Mouse (Mus musculus) ES-Bruce4 (cell line): ENCODE measurements at regions not wholly inside any gene's neighbourhood (a gene's known extent, or its start where the extent isn't known, plus 50 kb on each side); places are given as distances from the start of the nearest gene placed in this dataset.
A peak's percentile ranks its signal among the peaks of the same experiment; 100 is the strongest.
"Not testable (repeated sequence)": the region's sequence is repeated elsewhere in the genome, so short reads cannot be mapped to it uniquely, and the experiment has no call there.

Experiments used
- H3K27ac ChIP-seq: 2 replicates; pipeline ENCODE4 v1.5.1; 2012; ENCODE audit warnings: low read length, inconsistent platforms; ENCODE audit not compliant: insufficient read depth
- H3K27me3 ChIP-seq: 2 replicates; pipeline ENCODE4 v1.6.1; 2012; ENCODE audit warnings: mild to moderate bottlenecking, low read length, inconsistent platforms; ENCODE audit not compliant: control insufficient read depth, poor library complexity, insufficient read depth, severe bottlenecking
- H3K36me3 ChIP-seq: 2 replicates; pipeline ENCODE4 v1.6.1; 2012; ENCODE audit warnings: inconsistent platforms, mild to moderate bottlenecking, low read length, moderate library complexity; ENCODE audit not compliant: control insufficient read depth, poor library complexity, insufficient read depth, severe bottlenecking
- H3K4me1 ChIP-seq: one replicate; pipeline ENCODE4 v1.8.1; 2011; ENCODE audit warnings: low read length; ENCODE audit not compliant: control insufficient read depth, insufficient read depth
- H3K4me3 ChIP-seq: 2 replicates; pipeline ENCODE4 v1.5.1; 2011; ENCODE audit warnings: low read depth, mild to moderate bottlenecking, low read length
- H3K9ac ChIP-seq: 2 replicates; pipeline ENCODE4 v1.6.1; 2012; ENCODE audit warnings: low read depth, mild to moderate bottlenecking, inconsistent platforms; ENCODE audit not compliant: poor library complexity, severe bottlenecking
- H3K9me3 ChIP-seq: replicated peaks from 2 replicates; pipeline ENCODE4 v1.6.1; 2012; ENCODE audit warnings: mild to moderate bottlenecking, low read length, inconsistent platforms; ENCODE audit not compliant: control insufficient read depth, poor library complexity, insufficient read depth, severe bottlenecking
- CTCF ChIP-seq: IDR thresholded peaks from one replicate; pipeline ENCODE4 v1.8.1; 2011; ENCODE audit warnings: low read depth, low read length
- EP300 ChIP-seq: IDR thresholded peaks from 2 replicates; pipeline ENCODE4 v1.6.1; 2011; ENCODE audit warnings: low read depth, low read length; ENCODE audit not compliant: insufficient read depth
- POLR2A ChIP-seq: IDR thresholded peaks from one replicate; pipeline ENCODE4 v1.8.1; 2011; ENCODE audit warnings: low read length; ENCODE audit not compliant: insufficient read depth

DNA sequence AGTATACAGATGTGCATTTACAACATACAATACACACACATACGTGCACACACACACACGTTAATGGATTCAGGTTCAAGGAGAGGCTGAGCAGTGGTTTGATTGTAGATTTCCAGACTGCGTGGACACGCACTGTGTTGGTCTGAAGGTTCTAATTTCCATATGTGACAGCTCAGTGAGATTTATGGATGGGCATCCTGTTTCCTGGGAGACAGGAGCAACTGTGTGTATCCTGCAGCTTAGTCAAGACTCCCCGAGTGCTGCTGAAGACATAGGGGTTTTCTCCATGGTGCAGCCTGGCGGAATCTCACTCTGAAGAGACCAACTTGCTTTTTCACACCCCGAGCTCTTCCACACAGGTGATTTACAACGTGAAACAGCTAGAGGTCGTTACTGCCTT, 119.3 kb upstream of the Foxk1 start:
- no peaks in the 10 kb centered on the region for H3K4me1 ChIP-seq
- no peak overlapping the region for H3K4me3 ChIP-seq
- no peaks in the 10 kb centered on the region for H3K36me3 ChIP-seq
- no peak overlapping the region for H3K9ac ChIP-seq
- H3K27me3 ChIP-seq = no peaks in the 10 kb centered on the region; the same call in 1 of the 2 replicates
- TF ChIP-seq CTCF (no peak), POLR2A (no peak), EP300 (no peak)
- H3K9me3 ChIP-seq = no peaks in the 10 kb centered on the region; the same call in none of the 2 replicates
- H3K27ac ChIP-seq = no peak overlapping the region

DNA sequence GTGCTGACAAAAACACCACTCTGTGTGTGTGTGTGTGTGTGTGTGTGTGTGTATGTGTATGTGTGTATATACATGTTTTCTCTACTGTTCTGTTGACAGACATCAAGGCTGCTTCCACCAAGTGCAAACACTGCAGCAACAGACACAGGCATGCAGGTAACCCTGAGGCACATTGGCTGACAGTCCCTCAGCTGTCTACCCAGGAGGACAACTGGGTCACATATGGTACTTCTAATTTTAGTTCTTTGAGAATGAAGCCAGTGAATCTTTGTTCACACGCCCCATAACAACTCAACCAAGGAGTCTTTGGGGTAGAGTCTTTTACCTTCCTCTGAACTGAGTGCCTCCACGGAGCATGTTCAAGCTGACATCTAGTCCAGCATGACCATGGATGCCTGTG, 113.3 kb upstream of the Foxk1 start:
- H3K27ac ChIP-seq = no peak overlapping the region
- H3K9me3 ChIP-seq = no peaks in the 10 kb centered on the region; the same call in 1 of the 2 replicates
- H3K4me3 ChIP-seq = no peak overlapping the region
- no peaks in the 10 kb centered on the region for H3K4me1 ChIP-seq
- H3K27me3 ChIP-seq = no peaks in the 10 kb centered on the region
- H3K9ac ChIP-seq = no peak overlapping the region
- no peak for TF ChIP-seq EP300
- no peak for TF ChIP-seq POLR2A
- TF ChIP-seq CTCF = no peak
- no peaks in the 10 kb centered on the region for H3K36me3 ChIP-seq

DNA sequence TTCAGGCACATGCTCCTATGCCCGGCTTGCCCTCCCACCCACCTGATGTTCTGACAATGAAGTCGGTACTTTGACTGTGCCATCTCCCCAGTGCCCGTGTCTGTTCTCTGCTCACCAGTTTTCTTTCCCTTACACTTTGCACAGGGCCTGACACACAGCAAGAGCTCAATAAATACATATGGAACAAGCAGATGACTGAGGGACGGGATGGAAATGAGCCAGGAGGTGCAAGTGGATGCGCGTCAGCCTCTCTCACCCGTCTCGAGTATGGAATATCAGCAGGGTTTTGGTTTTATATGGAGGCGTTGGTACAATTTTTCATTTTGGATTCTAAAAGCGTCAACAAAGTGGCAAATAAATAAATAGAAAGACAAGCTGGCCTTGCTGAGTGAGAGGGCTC, 109.8 kb upstream of the Foxk1 start:
- TF ChIP-seq POLR2A (no peak), CTCF (no peak), EP300 (no peak)
- Histone ChIP-seq H3K4me3 (no peak overlapping the region), H3K9me3 (no peaks in the 10 kb centered on the region), H3K27me3 (no peaks in the 10 kb centered on the region), H3K27ac (no peak overlapping the region), H3K36me3 (no peaks in the 10 kb centered on the region), H3K4me1 (no peaks in the 10 kb centered on the region), H3K9ac (no peak overlapping the region)

DNA sequence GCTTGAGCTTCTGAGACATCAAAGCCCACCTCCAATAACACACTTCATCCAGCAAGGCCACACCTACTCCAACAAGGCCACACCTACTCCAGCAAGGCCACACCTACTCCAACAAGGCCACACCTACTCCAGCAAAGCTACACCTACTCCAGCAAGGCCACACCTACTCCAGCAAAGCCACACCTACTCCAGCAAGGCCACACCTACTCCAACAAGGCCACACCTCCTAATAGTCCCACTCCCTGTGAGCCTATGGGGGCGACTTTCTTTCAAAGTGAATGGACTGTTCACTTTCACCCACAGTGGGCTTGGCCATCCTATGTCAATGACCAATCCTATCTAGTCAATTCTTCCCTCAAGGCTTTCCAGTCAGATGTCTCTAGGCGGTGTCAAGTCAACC, 104.9 kb upstream of the Foxk1 start:
- not testable (repeated sequence) for H3K27me3 ChIP-seq, H3K9me3 ChIP-seq, H3K4me1 ChIP-seq, H3K4me3 ChIP-seq, H3K27ac ChIP-seq, H3K9ac ChIP-seq, H3K36me3 ChIP-seq

DNA sequence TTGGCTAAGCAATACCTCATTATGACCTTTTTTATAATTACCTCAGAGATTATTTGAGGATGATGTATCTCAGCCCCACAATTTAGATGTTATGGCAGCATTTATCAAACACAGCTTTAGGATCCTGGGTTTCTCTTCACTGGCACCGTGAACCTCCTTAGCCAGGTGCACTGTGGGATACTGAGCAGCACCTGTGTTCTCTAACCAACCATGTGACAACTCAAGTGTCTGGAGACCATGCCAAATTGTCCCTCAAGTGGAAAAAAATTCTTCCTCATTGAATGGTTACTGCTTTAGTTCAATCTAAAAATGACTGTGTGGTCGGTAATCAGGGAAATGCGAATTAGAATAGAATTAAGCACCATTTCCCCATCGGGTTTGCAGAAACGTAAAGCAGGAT, 101.7 kb upstream of the Foxk1 start:
- Histone ChIP-seq H3K4me1 (no peaks in the 10 kb centered on the region), H3K9ac (no peak overlapping the region), H3K27ac (no peak overlapping the region), H3K36me3 (no peaks in the 10 kb centered on the region), H3K27me3 (no peaks in the 10 kb centered on the region), H3K9me3 (no peaks in the 10 kb centered on the region), H3K4me3 (no peak overlapping the region)
- no peak for TF ChIP-seq EP300
- TF ChIP-seq CTCF = no peak
- TF ChIP-seq POLR2A = no peak

DNA sequence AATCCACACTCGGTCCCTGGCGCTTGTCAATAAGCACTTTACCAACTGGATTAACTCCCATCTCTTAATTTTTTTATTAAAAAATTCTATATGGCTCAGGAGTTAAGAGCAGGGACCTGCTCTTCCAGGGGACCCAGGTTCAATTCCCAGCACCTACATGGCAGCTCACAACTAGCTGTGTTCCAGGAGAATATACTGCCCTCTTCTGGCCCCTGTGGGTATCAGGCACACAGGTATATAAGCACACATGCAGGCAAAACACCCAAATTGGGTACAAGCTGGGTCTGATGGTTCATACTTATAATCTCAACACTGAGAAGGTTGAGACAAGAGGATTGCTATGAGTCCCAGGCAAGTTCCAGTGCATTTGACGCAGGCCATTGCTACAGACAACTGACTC, 92.8 kb upstream of the Foxk1 start:
- no peaks in the 10 kb centered on the region for H3K27me3 ChIP-seq
- TF ChIP-seq POLR2A (no peak), CTCF (peak; percentile 17)
- no peaks in the 10 kb centered on the region for H3K9me3 ChIP-seq

More for the DNA sequence above, 92.8 kb upstream of the Foxk1 start:
- Histone ChIP-seq H3K4me1 (no peaks in the 10 kb centered on the region), H3K9ac (no peak overlapping the region), H3K36me3 (no peaks in the 10 kb centered on the region), H3K27ac (no peak overlapping the region), H3K4me3 (no peak overlapping the region)
